Mouse (Mus musculus) neutrophil, adult 83 days (primary cell): ENCODE measurements around the gene Rbm38. TPM values are rescaled to one million over a fixed set of nuclear protein-coding genes. Genes with fewer than 3 reads are reported as not detected.

ENCODE experiments used
- total RNA-seq, 2 experiments: library from RNA; stranded (reverse); gene quantifications; one replicate each; pipeline ENCODE4 v1.2.4; 2023

Rbm38 gene
- 100 to 1,000 TPM; 139 to 153 TPM for total RNA-seq

DNA sequence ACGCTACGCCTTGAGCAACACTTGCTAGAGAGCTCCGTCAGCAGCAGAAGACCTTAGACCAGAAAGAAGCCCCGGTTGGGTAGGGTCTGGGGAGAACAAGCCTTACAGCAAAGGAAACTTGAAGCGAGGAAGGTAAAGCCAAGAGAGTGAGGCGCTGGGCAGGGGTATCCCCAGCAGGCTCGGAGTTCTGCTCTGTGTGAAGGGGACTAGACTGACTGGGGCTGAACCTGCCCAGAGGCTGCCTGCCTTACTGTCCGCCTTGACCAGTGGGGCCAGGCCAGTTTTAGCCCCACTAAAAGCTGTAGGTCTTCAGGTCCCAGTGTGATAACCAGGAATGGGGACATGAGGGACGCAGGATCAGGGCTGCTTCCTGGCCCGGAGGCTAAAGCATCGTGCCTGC is at the start of gene Rbm38:
TSS of gene Rbm38 (plus strand) at position 69 of the 400 bp plus-strand sequence.

DNA sequence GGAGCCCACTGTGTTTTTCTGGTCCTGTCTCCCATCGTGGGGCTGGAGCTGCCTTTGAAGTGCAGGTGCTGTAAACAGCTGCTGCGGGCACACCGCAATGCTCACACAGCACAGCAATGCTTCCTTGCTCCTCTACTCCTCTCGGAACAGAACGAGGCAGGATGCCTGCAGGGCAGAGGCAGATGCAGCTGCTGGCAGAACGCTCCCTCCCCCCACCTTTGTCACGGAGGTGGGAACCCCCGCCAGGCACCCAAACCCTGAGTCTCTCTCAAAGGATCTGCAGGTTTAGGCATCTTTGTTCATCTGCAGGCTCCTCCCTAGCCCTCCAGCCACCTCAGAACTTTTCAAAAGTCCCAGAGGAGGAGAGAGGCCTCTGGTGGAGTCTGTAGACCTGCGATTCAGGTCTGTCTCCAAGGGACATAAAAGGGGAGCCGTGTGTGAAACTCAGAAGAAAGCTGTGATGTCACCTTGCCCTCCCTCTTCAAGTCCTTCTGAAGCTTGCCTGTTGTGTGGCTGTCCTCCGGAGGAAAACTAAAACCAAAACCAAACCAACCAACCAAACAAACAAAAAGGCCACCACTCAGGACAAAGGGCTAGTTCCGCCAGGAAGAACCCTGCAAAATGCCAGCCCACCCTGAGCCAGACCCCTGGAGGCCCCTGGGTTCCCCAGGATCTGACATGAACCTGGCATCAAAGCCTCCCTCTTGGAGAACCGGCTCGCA is 42.7 kb upstream of the Rbm38 start, which contains the start of gene Spo11:
TSS of gene Spo11 (plus strand) at position 292 of the 722 bp plus-strand sequence.

DNA sequence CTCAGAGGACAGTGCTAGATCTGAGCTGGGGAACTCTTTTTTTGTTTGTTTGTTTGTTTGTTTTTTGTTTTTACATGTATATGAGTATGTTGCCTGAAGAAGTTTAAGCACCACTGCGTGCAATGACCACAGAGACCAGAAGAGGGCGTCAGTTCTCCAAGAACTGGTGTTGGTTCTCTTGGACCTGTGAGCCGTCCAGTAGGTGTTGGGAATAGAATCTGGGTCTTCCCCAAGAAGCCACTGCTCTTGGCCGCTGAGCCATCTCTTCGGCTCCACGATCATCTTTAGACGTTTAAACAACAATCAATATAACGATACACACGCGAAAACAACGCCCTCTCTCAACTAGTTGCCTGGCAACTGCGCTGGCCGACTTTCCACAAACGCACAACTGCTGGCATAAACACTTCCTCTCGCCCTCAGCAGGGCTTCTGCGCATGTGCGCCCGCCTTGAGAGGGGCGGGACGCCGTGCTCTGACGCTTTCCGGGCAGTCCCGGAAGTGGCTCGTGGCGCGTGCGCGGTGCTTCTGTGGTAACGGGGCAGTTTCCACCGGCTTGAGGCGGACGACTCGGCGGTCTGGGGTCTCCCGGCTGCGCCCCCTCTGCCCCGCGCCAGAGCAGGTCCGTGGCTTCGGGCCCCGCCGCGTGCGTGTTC is 20.5 kb upstream of the Rbm38 start, which contains the start of gene Rae1:
TSS of gene Rae1 (plus strand) at position 488 of the 655 bp plus-strand sequence.

Other genes with a start within 250 kb of the Rbm38 start
- gene Bmp7, start 80.2 kb upstream of the Rbm38 start, total RNA-seq = under 1 TPM in 1 of 2 experiments, not detected in 1; 0.24 TPM
- gene Spo11, start 42.8 kb upstream of the Rbm38 start, total RNA-seq = not detected
- gene Rae1, start 20.4 kb upstream of the Rbm38 start, total RNA-seq = 10 to 100 TPM; 36.9 to 47.4 TPM
- not detected for gene Ctcfl, start 99.0 kb downstream of the Rbm38 start, total RNA-seq
- gene Pck1, start 132.6 kb downstream of the Rbm38 start, total RNA-seq = not detected
- gene Zbp1, start 198.4 kb downstream of the Rbm38 start, total RNA-seq = 10 to 100 TPM; 27.1 to 36.0 TPM